Mouse (Mus musculus) ES-E14 (cell line): ENCODE results near the gene Grin2b.

ENCODE experiments used
- HCFC1 ChIP-seq: IDR thresholded peaks from 2 replicates; pipeline ENCODE4 v1.6.1; 2012; ENCODE audit warnings: low read length, inconsistent platforms, borderline replicate concordance; ENCODE audit not compliant: insufficient read depth
- ZC3H11A ChIP-seq: IDR thresholded peaks from 2 replicates; pipeline ENCODE4 v1.6.1; 2012; ENCODE audit warnings: low read depth, mild to moderate bottlenecking, inconsistent platforms, low read length, borderline replicate concordance
- ZNF384 ChIP-seq: IDR thresholded peaks from 2 replicates; pipeline ENCODE4 v1.6.1; 2012; ENCODE audit warnings: low read depth, low read length, inconsistent platforms

DNA sequence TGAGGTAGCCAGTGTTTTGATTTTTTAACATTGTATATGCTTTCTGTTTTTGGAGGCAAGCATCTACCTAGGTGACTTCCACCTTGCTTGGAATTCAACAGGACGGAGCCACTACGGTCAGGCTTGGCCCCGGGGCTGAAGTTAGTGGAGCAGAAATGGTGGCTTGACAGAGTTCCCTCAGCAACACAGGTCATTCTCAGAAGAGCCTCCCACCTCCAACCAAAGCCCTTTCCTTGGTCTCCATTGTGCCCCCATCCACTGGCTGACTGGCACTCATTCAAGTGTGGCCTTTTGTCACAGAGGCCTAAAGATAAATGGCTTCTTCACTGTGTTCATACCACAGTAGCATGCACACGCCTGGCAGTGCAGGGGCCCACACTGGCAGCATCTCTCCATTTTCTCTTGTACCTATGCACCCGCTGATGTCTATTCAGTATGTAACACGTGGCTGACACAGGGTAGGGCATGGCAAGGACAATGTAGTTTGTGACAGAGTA lies 230.1 kb downstream of the Grin2b start:
- TF ChIP-seq HCFC1 (no peak), ZC3H11A (no peak), ZNF384 (no peak)
